Mouse (Mus musculus) hindbrain, embryonic 12.5 days (tissue): ENCODE data around the gene Sac3d1. TPM values are rescaled to one million over a fixed set of nuclear protein-coding genes. Genes with fewer than 3 reads are reported as not detected.

Experiments
- ATAC-seq: fragments of 200-750 bp; cut with Nextera tagmentation; 2 replicates; pipeline ENCODE4 v1.8.0; 2017; ENCODE audit warnings: moderate TSS enrichment; ENCODE audit not compliant: low FRiP score
- H3K27ac ChIP-seq: fragments of 300-500 bp; sonication (generic); 2 replicates; pipeline ENCODE4 v1.5.1; 2016; ENCODE audit warnings: mild to moderate bottlenecking
- H3K27me3 ChIP-seq: fragments of 300-500 bp; sonication (generic); 2 replicates; pipeline ENCODE4 v1.6.1; 2016; ENCODE audit warnings: mild to moderate bottlenecking
- H3K36me3 ChIP-seq: fragments of 300-500 bp; sonication (generic); 2 replicates; pipeline ENCODE4 v1.6.1; 2016; ENCODE audit warnings: mild to moderate bottlenecking
- H3K4me1 ChIP-seq: fragments of 300-500 bp; sonication (generic); 2 replicates; pipeline ENCODE4 v1.6.1; 2016
- H3K4me2 ChIP-seq: fragments of 300-500 bp; sonication (generic); replicated peaks from 2 replicates; pipeline ENCODE4 v1.6.1; 2016; ENCODE audit warnings: mild to moderate bottlenecking
- H3K4me3 ChIP-seq: fragments of 300-500 bp; sonication (generic); 2 replicates; pipeline ENCODE4 v1.5.1; 2016; ENCODE audit warnings: mild to moderate bottlenecking
- H3K9ac ChIP-seq: fragments of 300-500 bp; sonication (generic); 2 replicates; pipeline ENCODE4 v1.6.1; 2016; ENCODE audit warnings: mild to moderate bottlenecking, moderate library complexity
- H3K9me3 ChIP-seq: fragments of 300-500 bp; sonication (generic); replicated peaks from 2 replicates; pipeline ENCODE4 v1.6.1; 2016; ENCODE audit warnings: mild to moderate bottlenecking
- WGBS: fragments of 180-500 bp; shearing (Covaris S2); methylation state at CpG from one replicate; pipeline ENCODE4 v1.1.7; 2016; 5-methylcytosine and 5-hydroxymethylcytosine counted together
- polyA plus RNA-seq: library from polyadenylated mRNA; unstranded; fragments of >200 nt; fragmentation: Nextera tagmentation; extraction: Ambion mirVana; gene quantifications from 2 replicates; pipeline ENCODE4 v1.2.1, GENCODE M21; 2016

Gene Sac3d1
- polyA plus RNA-seq, 1 experiment from 2014 or later, result 47.9 TPM

GRCm38 (mm10) chr19:6079983-6080480 lies 38.4 kb downstream of the Sac3d1 start, which contains the start of gene Tmem262:
Gene Tmem262, plus strand, starts transcription at chr19:6080033.
- no peak for ATAC-seq
- H3K4me2 ChIP-seq, result no peak within 1 kb of the TSS
- no peak within 1 kb of the TSS for H3K4me3 ChIP-seq
- no peak within 1 kb of the TSS; the same call in 1 of the 2 replicates for H3K9ac ChIP-seq
- peaks cover 29% of the 10 kb centered on the region for H3K36me3 ChIP-seq
- H3K27me3 ChIP-seq, result no peaks in the 10 kb centered on the region
- no peak within 1 kb of the TSS for H3K27ac ChIP-seq
- 93% methylated on average over 12 of the region's 12 CpGs for WGBS
- peaks cover 33% of the 10 kb centered on the region for H3K4me1 ChIP-seq
- no peaks in the 10 kb centered on the region for H3K9me3 ChIP-seq

DNA sequence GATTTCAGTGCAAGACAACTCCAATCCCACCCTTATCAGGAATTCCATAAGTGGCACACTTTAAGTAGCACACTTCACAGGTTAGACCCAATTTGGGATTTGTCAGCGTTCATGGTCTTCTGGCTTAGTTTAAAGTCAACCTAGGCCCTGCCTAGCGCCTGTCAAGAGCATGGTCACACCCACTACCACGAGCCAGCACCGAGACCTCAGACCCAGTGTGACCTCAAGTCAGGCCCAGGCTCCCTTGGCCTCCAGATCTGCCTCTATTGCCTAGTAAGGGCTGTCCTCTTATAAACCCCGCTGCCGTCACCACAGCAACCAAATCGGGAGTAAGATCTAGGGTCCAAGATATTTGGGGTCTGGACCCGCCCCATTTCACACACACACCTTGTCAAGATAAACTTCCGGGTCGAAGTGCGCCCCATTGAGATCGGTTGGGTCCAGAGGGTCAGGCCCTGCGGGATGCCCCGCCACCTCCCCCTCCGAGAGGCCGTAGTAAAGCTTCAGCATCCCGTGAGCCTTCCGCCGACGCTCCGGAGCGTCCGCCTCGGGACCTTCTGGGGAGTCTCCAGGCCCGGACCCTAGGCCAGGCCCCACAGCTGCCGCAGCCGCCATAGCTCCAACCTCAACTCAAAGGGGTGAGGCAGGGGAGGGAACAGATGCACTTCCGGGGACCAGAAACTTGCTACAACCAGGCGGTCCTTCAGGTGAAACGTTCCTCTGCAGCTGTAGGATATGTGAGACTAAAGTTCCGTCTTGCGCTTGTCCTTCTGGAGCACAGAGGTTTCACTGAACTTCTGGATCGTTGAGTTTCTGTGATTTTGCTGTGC lies 41.7 kb downstream of the Sac3d1 start, which contains the start of gene Vps51:
Gene Vps51 (minus strand): TSS at position 668 of the 830 bp plus-strand sequence.
- ATAC-seq, result peak; percentile 87
- no peaks in the 10 kb centered on the region for H3K27me3 ChIP-seq
- H3K4me1 ChIP-seq, result peaks cover 22% of the 10 kb centered on the region
- H3K36me3 ChIP-seq, result peaks cover 36% of the 10 kb centered on the region
- 1% methylated on average over 33 of the region's 33 CpGs for WGBS
- peak within 1 kb of the TSS; percentile 74 for H3K9ac ChIP-seq
- H3K4me3 ChIP-seq, result peak within 1 kb of the TSS; percentile 72
- no peaks in the 10 kb centered on the region for H3K9me3 ChIP-seq
- peak within 1 kb of the TSS; percentile 88 for H3K27ac ChIP-seq
- peak within 1 kb of the TSS; percentile 87 for H3K4me2 ChIP-seq

DNA sequence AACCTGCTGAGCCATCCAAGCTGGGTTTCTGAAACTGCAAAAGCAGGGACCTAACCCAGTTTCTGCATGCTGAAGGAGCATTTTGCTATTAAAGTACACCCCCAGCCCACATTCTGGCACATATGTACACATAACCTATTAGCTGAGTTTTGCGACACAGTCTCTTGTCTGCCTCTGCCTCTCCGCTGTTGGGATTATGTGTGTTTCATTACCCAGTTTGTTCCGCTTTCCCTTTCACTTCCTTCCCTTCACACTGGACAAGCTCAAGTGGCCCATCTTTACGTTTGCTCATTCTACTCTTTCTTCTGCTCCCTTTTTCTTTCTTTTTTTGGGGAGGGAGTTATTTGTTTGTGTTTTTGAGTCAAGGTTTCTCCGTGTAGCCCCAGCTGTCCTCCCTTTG lies 44.6 kb downstream of the Sac3d1 start:
- WGBS, result 95% methylated on average over 5 of the region's 5 CpGs
- H3K27ac ChIP-seq, result no peak overlapping the region
- H3K36me3 ChIP-seq, result peaks cover 36% of the 10 kb centered on the region
- no peak overlapping the region for H3K4me3 ChIP-seq
- peaks cover 22% of the 10 kb centered on the region for H3K4me1 ChIP-seq
- no peaks in the 10 kb centered on the region for H3K27me3 ChIP-seq
- no peak overlapping the region for H3K4me2 ChIP-seq
- no peak overlapping the region for H3K9ac ChIP-seq
- no peak for ATAC-seq
- no peaks in the 10 kb centered on the region for H3K9me3 ChIP-seq

DNA sequence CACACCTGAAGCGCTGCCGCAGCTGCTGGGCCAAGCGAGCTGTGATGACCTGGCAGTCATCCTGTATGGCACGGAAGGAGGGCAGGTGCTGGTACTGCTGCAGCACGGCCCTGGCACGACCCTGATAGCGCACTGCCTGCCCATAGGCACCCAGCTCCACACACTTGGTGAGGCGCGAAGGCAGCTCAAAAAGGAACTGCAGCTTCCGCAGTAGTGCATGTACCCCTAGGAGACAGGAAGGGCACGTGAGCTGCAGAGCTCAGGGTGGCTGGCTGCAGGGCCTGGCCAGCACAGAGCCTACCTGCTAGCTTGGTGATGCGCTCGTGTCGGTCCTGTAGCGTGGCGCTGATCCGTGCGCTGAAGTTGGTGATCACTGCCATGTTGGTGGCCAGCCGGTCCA lies 47.2 kb downstream of the Sac3d1 start:
- no peak overlapping the region for H3K9ac ChIP-seq
- H3K27ac ChIP-seq, result no peak overlapping the region
- WGBS, result 95% methylated on average over 19 of the region's 19 CpGs
- H3K4me3 ChIP-seq, result no peak overlapping the region
- ATAC-seq, result no peak
- H3K36me3 ChIP-seq, result peaks cover 38% of the 10 kb centered on the region
- H3K4me1 ChIP-seq, result peaks cover 35% of the 10 kb centered on the region
- no peaks in the 10 kb centered on the region for H3K9me3 ChIP-seq
- no peaks in the 10 kb centered on the region for H3K27me3 ChIP-seq
- no peak overlapping the region for H3K4me2 ChIP-seq

DNA sequence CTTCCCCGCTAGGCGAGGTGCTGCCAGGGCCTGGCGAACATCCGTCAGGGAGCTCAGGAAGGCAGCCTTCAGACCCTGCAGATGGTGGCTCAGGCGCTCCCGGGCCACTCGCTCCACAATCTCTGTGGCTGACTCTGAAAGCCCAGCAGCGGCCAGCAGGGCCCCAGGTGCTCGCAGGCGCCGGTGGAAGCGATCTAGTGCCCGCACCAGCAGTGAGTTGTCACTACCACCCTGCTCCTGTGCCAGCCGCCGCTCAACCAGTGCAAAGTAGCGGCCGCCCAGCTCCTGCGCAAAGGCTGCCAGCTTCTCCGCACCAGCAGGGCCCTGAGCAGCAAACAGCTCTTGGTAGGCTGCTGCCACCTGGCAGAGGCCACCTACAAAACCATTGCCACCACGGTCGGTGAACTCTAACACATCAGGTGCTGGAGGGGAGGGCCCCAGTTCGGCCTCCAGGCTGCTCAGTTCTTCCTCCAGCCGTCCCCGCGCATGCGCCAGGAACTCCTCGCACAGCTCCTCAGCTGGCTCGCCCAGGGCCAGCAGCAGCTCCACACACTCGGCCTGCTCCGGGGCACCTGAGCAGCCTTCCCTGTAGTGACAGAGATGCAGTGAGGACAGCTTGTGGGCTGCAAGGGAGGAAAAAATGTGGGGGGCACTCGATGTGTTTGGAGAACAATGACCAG lies 47.7 kb downstream of the Sac3d1 start:
- Histone ChIP-seq H3K27ac (no peak overlapping the region), H3K9me3 (no peaks in the 10 kb centered on the region), H3K4me3 (no peak overlapping the region), H3K4me1 (peaks cover 35% of the 10 kb centered on the region), H3K36me3 (peaks cover 38% of the 10 kb centered on the region), H3K9ac (no peak overlapping the region), H3K4me2 (no peak overlapping the region), H3K27me3 (no peaks in the 10 kb centered on the region)
- whole genome bisulfite sequencing, result 88% methylated on average over 31 of the region's 31 CpGs
- no peak for ATAC-seq

DNA sequence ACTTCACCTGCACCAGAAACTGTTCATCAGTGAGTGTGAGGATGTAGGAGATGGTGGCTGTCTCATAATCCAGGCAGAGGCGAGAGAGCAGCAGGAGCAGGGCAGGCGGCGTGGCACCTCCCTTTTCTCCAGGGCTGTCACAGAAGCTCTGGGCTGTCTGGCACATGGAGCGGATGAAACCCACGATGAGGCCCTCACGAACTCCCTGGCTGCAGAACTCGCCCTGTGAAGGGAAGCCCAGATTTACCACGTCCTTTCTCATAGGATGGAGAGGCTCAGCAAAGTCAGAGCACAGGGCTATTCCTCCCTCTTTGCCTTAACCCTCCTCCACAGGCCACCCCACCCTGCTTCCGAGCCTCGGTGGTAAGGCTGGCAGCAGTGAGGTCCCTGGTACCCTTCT lies 48.6 kb downstream of the Sac3d1 start:
- Histone ChIP-seq H3K36me3 (peaks cover 38% of the 10 kb centered on the region), H3K27me3 (no peaks in the 10 kb centered on the region), H3K27ac (no peak overlapping the region), H3K9ac (no peak overlapping the region), H3K4me2 (no peak overlapping the region), H3K4me3 (no peak overlapping the region), H3K9me3 (no peaks in the 10 kb centered on the region), H3K4me1 (peaks cover 28% of the 10 kb centered on the region)
- WGBS, result 94% methylated on average over 10 of the region's 10 CpGs
- no peak for ATAC-seq

DNA sequence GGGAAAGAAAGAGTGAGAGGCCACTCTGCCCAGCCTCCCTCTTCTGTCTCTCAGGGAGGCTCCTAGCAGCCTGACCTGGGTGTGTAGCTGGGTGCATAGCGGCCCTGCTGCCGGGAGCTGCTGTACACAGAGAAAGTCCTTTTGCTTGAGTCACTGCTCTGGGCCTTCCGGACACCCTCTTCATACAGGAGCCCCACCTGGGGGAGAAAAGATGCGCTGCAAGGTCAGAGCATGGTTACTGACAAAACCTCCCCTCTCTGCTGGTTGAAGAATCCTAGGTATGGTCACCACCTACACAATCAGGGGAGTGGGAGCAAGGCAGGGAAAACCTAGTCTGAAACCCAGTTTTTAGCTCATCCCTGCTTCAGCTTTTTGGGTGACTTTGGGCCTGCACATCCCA lies 49.5 kb downstream of the Sac3d1 start:
- H3K27me3 ChIP-seq, result no peaks in the 10 kb centered on the region
- no peaks in the 10 kb centered on the region for H3K9me3 ChIP-seq
- no peak for ATAC-seq
- no peak overlapping the region for H3K4me3 ChIP-seq
- peaks cover 31% of the 10 kb centered on the region for H3K36me3 ChIP-seq
- 85% methylated on average over 4 of the region's 4 CpGs for WGBS
- no peak overlapping the region for H3K27ac ChIP-seq
- H3K9ac ChIP-seq, result no peak overlapping the region
- no peak overlapping the region for H3K4me2 ChIP-seq
- peaks cover 28% of the 10 kb centered on the region for H3K4me1 ChIP-seq

- Histone ChIP-seq H3K9ac (peak within 1 kb of the TSS; percentile 78), H3K4me2 (peak within 1 kb of the TSS; percentile 96), H3K27ac (peak within 1 kb of the TSS; percentile 93), H3K27me3 (no peaks in the 10 kb centered on the region), H3K9me3 (no peaks in the 10 kb centered on the region), H3K4me1 (peaks cover 36% of the 10 kb centered on the region), H3K36me3 (peaks cover 31% of the 10 kb centered on the region), H3K4me3 (peak within 1 kb of the TSS; percentile 51)
- 7% methylated on average over 33 of the region's 33 CpGs for WGBS
- peak; percentile 91 for ATAC-seq
Observed at GRCm38 (mm10) chr19:6067724-6068415, 50.6 kb downstream of the Sac3d1 start, which contains the start of gene Tm7sf2. Gene Tm7sf2, minus strand, starts transcription at chr19:6068373.

DNA sequence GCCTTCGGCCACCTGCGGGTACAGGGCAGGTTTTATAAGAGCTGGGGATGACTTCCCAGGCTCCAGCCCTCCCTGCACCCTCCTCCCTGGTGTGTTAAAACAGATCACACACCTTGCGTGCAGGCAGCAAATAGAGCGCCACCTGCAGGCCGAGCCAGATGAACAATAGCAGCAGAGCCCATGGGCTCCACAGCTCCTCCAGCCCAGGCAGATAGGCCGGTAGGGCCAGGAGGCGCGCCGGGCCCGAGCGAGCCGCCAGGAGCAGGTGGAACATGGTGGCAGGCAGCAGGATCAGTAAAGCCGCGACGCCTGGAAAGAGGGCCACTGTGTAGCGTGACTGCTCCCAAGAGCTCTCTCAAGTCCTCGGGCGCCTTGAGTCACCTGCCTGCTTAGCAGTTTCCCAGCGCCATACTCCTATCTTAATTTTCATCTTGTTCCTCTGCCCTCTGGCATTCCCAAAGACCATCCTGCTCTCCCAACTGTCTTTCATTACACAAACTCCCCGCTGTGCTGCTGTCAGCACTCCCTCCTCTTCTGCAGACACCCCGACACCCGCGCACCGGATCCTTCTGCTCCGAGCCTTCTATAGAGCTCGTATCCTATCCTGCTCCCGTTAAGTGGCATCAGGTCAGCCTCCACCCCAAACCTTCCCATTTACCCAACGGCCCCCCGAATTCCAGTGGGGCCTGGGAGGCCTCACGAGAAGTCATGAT lies 51.3 kb downstream of the Sac3d1 start:
- H3K9me3 ChIP-seq, result no peaks in the 10 kb centered on the region
- ATAC-seq, result peak; percentile 78
- H3K9ac ChIP-seq, result peak overlapping the region; percentile 78
- peaks cover 28% of the 10 kb centered on the region for H3K36me3 ChIP-seq
- peak overlapping the region; percentile 96 for H3K4me2 ChIP-seq
- no peaks in the 10 kb centered on the region for H3K27me3 ChIP-seq
- H3K4me1 ChIP-seq, result peaks cover 43% of the 10 kb centered on the region
- H3K4me3 ChIP-seq, result peak overlapping the region; percentile 51
- H3K27ac ChIP-seq, result peak overlapping the region; percentile 93
- WGBS, result 1% methylated on average over 30 of the region's 30 CpGs

GRCm38 (mm10) chr19:6066571-6066970 lies 51.9 kb downstream of the Sac3d1 start:
- WGBS, result 36% methylated on average over 5 of the region's 5 CpGs
- no peak for ATAC-seq

More at GRCm38 (mm10) chr19:6066571-6066970, 51.9 kb downstream of the Sac3d1 start:
- Histone ChIP-seq H3K4me3 (peak overlapping the region; percentile 51), H3K9me3 (no peaks in the 10 kb centered on the region), H3K4me1 (peaks cover 48% of the 10 kb centered on the region), H3K27me3 (no peaks in the 10 kb centered on the region), H3K36me3 (peaks cover 28% of the 10 kb centered on the region), H3K27ac (peak overlapping the region; percentile 93), H3K4me2 (peak overlapping the region; percentile 96), H3K9ac (peak overlapping the region; percentile 78)
